Mouse (Mus musculus): ENCODE measurements around the gene Gm44805. TPM values are rescaled to one million over a fixed set of nuclear protein-coding genes. Genes with fewer than 3 reads are reported as not detected.
"Not testable (repeated sequence)": the region's sequence is repeated elsewhere in the genome, so short reads cannot be mapped to it uniquely, and the experiment has no call there.

Gene Gm44805
- polyA plus RNA-seq, 1 experiment from 2014 or later: not detected

GRCm38 (mm10) chr7:19690845-19691244 lies 9.6 kb upstream of the Gm44805 start:
- 84% methylated on average over 4 of the region's 4 CpGs for WGBS
- no peak overlapping the region for H3K4me2 ChIP-seq
- H3K9ac ChIP-seq: no peak overlapping the region
- peaks cover under 1% of the 10 kb centered on the region for H3K36me3 ChIP-seq
- no peaks in the 10 kb centered on the region for H3K27me3 ChIP-seq (replicated peaks)
- no peaks in the 10 kb centered on the region for H3K9me3 ChIP-seq (replicated peaks)
- H3K4me1 ChIP-seq (replicated peaks): peaks cover 35% of the 10 kb centered on the region
- no peak overlapping the region for H3K4me3 ChIP-seq
- H3K27ac ChIP-seq (ENCODE audit: poor library complexity, severe bottlenecking): no peak overlapping the region
- ATAC-seq (ENCODE audit: insufficient number of reproducible peaks, low FRiP score): no peak

DNA sequence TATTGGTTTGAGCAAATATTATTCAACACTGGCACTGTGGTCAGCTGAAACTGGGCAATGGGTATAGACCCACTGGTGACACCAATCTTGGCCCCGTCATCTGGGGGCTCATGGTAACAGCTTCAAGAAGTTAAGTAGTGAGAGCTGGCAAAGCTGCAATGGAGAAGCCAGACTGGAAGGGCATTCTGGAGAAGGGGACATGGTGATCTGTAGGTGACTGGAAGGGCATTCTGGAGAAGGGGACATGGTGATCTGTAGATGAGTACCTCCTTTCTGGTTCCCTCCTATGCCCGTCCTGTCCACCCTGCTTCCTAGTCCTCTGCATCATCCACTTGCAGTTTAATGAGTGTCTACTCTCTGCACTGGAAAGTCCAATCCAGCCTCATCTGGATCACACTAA lies 7.4 kb upstream of the Gm44805 start:
- 89% methylated on average over 2 of the region's 2 CpGs for WGBS
- no peaks in the 10 kb centered on the region for H3K9me3 ChIP-seq (replicated peaks)
- no peaks in the 10 kb centered on the region for H3K36me3 ChIP-seq
- H3K9ac ChIP-seq: no peak overlapping the region
- H3K4me2 ChIP-seq: no peak overlapping the region
- peaks cover 15% of the 10 kb centered on the region for H3K4me1 ChIP-seq (replicated peaks)
- H3K27me3 ChIP-seq (replicated peaks): no peaks in the 10 kb centered on the region
- no peak for ATAC-seq (ENCODE audit: insufficient number of reproducible peaks, low FRiP score)
- H3K4me3 ChIP-seq: no peak overlapping the region
- H3K27ac ChIP-seq (ENCODE audit: poor library complexity, severe bottlenecking): no peak overlapping the region

GRCm38 (mm10) chr7:19688101-19688500 lies 6.9 kb upstream of the Gm44805 start:
- WGBS: 93% methylated on average over 10 of the region's 10 CpGs

DNA sequence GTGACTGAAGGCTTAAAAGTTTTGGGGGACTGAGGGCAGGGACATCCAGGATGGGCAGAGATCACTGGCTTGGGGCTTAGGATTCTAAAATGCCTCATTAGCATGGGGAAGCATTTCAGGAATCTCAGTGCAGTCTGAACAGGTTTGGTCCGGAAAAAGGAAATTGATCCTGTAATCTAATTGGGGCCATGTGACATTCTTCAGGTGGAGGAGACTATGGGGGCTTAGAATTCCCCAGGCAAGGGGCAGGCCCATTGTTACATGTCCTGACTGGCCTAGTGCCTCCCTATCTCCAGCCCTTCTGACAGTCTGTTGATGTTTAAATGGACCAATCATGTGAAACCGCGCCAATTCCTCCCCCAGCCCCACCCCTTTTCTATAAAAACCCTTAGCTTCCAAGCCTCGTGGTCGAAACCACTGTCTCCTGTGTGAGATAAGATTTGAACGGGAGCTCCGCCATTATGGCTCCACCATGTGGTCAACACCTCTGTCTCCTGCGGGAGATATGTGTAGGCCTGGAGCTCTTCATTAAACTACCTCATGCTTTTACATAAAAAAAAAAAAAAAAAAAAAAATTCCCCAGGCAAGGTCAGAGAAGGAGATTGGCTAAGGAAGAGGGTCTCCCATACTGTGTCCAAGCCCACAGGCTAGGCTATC lies 5.8 kb upstream of the Gm44805 start:
- H3K4me2 ChIP-seq; ATAC-seq (ENCODE audit: insufficient number of reproducible peaks, low FRiP score); H3K27ac ChIP-seq (ENCODE audit: poor library complexity, severe bottlenecking); H3K4me1 ChIP-seq (replicated peaks); H3K36me3 ChIP-seq; H3K9ac ChIP-seq; H3K9me3 ChIP-seq (replicated peaks); H3K4me3 ChIP-seq; H3K27me3 ChIP-seq (replicated peaks): not testable (repeated sequence)
- 44% methylated on average over 8 of the region's 8 CpGs for WGBS

More at GRCm38 (mm10) chr7:19688101-19688500, 6.9 kb upstream of the Gm44805 start:
- no peak overlapping the region for H3K4me2 ChIP-seq
- H3K27ac ChIP-seq (ENCODE audit: poor library complexity, severe bottlenecking): no peak overlapping the region
- H3K9ac ChIP-seq: no peak overlapping the region
- no peak for ATAC-seq (ENCODE audit: insufficient number of reproducible peaks, low FRiP score)
- no peaks in the 10 kb centered on the region for H3K9me3 ChIP-seq (replicated peaks)
- H3K4me1 ChIP-seq (replicated peaks): peaks cover 13% of the 10 kb centered on the region
- no peak overlapping the region for H3K4me3 ChIP-seq
- no peaks in the 10 kb centered on the region for H3K36me3 ChIP-seq
- H3K27me3 ChIP-seq (replicated peaks): no peaks in the 10 kb centered on the region

GRCm38 (mm10) chr7:19686521-19686920 lies 5.3 kb upstream of the Gm44805 start:
- ATAC-seq (ENCODE audit: insufficient number of reproducible peaks, low FRiP score): no peak
- H3K9ac ChIP-seq: no peak overlapping the region
- H3K36me3 ChIP-seq: no peaks in the 10 kb centered on the region
- 87% methylated on average over 6 of the region's 6 CpGs for WGBS
- H3K9me3 ChIP-seq (replicated peaks): no peaks in the 10 kb centered on the region
- H3K27me3 ChIP-seq (replicated peaks): no peaks in the 10 kb centered on the region
- H3K4me2 ChIP-seq: no peak overlapping the region
- H3K4me3 ChIP-seq: no peak overlapping the region
- H3K27ac ChIP-seq (ENCODE audit: poor library complexity, severe bottlenecking): no peak overlapping the region
- peaks cover 7% of the 10 kb centered on the region; the same call in 1 of the 2 replicates for H3K4me1 ChIP-seq (replicated peaks)

- Histone ChIP-seq H3K27ac (ENCODE audit: poor library complexity, severe bottlenecking) (no peak overlapping the region), H3K9me3 (replicated peaks) (no peaks in the 10 kb centered on the region), H3K36me3 (no peaks in the 10 kb centered on the region), H3K27me3 (replicated peaks) (no peaks in the 10 kb centered on the region), H3K4me3 (no peak overlapping the region), H3K9ac (no peak overlapping the region), H3K4me2 (no peak overlapping the region), H3K4me1 (replicated peaks) (peaks cover 12% of the 10 kb centered on the region)
- no peak for ATAC-seq (ENCODE audit: insufficient number of reproducible peaks, low FRiP score)
- 49% methylated on average over 4 of the region's 4 CpGs for WGBS
Measured at GRCm38 (mm10) chr7:19685374-19685773, 4.2 kb upstream of the Gm44805 start.

DNA sequence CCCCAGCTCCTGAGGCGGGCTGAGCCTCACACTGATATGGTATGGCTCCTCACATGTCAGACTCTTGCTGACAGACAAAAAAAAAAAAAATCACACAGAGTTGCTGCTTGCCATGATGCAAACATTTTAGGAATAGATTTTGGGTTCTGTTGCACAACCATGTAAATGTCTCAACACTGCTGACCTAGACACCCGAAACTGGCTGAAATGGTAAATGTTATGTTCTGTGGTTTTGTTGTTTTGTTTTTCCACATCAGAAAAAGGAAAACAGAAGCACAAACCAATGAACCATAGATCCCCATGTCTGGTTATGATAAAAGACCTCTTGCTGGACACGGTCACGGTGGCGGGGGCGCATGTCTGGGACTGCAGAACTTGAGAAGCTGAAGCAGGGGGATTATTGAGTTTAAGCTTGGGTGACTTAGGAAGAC lies 2.6 kb upstream of the Gm44805 start:
- Histone ChIP-seq H3K4me1 (replicated peaks) (peaks cover 12% of the 10 kb centered on the region), H3K9me3 (replicated peaks) (no peaks in the 10 kb centered on the region), H3K27me3 (replicated peaks) (no peaks in the 10 kb centered on the region), H3K36me3 (no peaks in the 10 kb centered on the region), H3K27ac (ENCODE audit: poor library complexity, severe bottlenecking) (no peak overlapping the region), H3K4me2 (no peak overlapping the region), H3K4me3 (no peak overlapping the region), H3K9ac (no peak overlapping the region)
- ATAC-seq (ENCODE audit: insufficient number of reproducible peaks, low FRiP score): no peak
- WGBS: 76% methylated on average over 6 of the region's 6 CpGs

DNA sequence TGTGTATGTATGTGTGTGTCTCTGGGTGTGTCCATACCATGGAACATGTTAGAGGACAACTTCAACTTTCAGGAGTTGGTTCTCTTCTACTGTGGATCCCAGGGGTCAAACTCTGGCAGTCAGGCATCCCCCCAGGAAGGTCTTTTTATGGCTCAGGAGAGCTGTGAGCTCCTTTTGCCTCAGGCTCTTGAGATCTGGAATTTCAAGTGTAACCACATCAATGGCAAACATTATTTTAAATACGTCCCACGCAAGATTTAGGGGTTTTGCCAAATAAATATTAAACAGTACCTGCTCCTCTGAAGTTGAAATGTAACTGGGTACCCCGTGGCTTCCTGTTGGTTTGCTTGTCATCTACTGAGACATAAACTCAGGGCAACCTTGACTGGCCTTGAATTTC lies 1.8 kb upstream of the Gm44805 start:
- H3K4me1 ChIP-seq (replicated peaks): peaks cover 12% of the 10 kb centered on the region
- H3K27me3 ChIP-seq (replicated peaks): no peaks in the 10 kb centered on the region
- H3K4me3 ChIP-seq: no peak overlapping the region
- no peak overlapping the region for H3K4me2 ChIP-seq
- WGBS: 73% methylated on average over 3 of the region's 3 CpGs
- no peak overlapping the region for H3K27ac ChIP-seq (ENCODE audit: poor library complexity, severe bottlenecking)
- no peaks in the 10 kb centered on the region for H3K36me3 ChIP-seq
- no peak overlapping the region for H3K9ac ChIP-seq
- H3K9me3 ChIP-seq (replicated peaks): no peaks in the 10 kb centered on the region
- ATAC-seq (ENCODE audit: insufficient number of reproducible peaks, low FRiP score): no peak

DNA sequence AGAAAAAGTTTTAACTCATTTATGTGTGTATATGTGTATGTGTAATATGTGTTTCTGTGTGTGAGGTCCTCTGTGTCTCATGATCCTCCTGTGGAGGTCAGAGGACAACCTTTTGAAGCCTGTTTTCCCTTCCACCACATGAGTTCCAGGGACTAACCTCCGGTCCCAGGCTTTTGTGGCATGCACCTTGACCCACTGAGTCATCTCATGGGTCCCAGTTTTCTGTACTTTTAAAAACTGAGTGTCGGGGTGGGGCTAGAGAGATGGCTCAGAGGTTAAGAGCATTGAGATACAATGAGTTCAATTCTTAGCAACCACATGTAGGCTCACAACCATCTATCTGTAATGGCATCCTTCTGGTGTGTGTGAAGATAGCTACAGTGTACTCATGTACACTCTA lies 521 bp downstream of the Gm44805 start:
- Histone ChIP-seq H3K9ac (no peak overlapping the region), H3K4me3 (no peak overlapping the region), H3K4me2 (no peak overlapping the region), H3K27ac (ENCODE audit: poor library complexity, severe bottlenecking) (no peak overlapping the region), H3K4me1 (replicated peaks) (peaks cover 12% of the 10 kb centered on the region), H3K27me3 (replicated peaks) (no peaks in the 10 kb centered on the region), H3K9me3 (replicated peaks) (no peaks in the 10 kb centered on the region), H3K36me3 (no peaks in the 10 kb centered on the region)
- WGBS: 78% methylated on average over 2 of the region's 2 CpGs
- ATAC-seq (ENCODE audit: insufficient number of reproducible peaks, low FRiP score): no peak

GRCm38 (mm10) chr7:19678901-19679300 lies 2.3 kb downstream of the Gm44805 start:
- no peaks in the 10 kb centered on the region for H3K36me3 ChIP-seq
- no peak overlapping the region for H3K27ac ChIP-seq (ENCODE audit: poor library complexity, severe bottlenecking)
- no peak overlapping the region for H3K4me2 ChIP-seq
- no peak for ATAC-seq (ENCODE audit: insufficient number of reproducible peaks, low FRiP score)
- no peaks in the 10 kb centered on the region for H3K27me3 ChIP-seq (replicated peaks)
- H3K9me3 ChIP-seq (replicated peaks): no peaks in the 10 kb centered on the region
- 85% methylated on average over 3 of the region's 3 CpGs for WGBS
- no peak overlapping the region for H3K9ac ChIP-seq
- H3K4me1 ChIP-seq (replicated peaks): peaks cover 12% of the 10 kb centered on the region
- no peak overlapping the region for H3K4me3 ChIP-seq

DNA sequence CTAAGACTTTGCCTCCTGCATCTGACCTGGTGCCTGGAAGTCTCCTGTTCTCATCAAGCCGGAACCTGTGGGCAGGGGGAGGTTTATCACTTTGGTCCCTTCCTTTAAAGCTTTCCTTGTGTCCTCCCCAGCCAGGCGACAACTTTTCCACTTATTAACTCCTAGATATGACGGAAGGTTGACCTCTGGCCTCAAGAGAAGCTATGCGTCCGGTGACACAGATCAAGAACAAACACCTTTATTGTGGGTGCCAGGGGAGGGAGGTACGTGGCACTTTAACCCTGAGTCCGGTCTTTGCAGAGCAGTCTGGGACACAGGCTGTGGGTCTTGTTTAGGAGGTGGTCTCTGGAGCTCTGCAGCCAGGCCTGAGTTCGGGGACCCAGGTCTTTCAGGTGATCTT lies 3.4 kb downstream of the Gm44805 start, which contains the start of gene Apoc2:
Gene Apoc2, minus strand, starts transcription at position 70 of the 400 bp plus-strand sequence.
- WGBS: 50% methylated on average over 8 of the region's 8 CpGs
- Histone ChIP-seq H3K9me3 (replicated peaks) (no peaks in the 10 kb centered on the region), H3K27ac (ENCODE audit: poor library complexity, severe bottlenecking) (no peak within 1 kb of the TSS), H3K4me2 (no peak within 1 kb of the TSS), H3K27me3 (replicated peaks) (no peaks in the 10 kb centered on the region), H3K4me1 (replicated peaks) (peaks cover 7% of the 10 kb centered on the region), H3K36me3 (no peaks in the 10 kb centered on the region), H3K4me3 (no peak within 1 kb of the TSS), H3K9ac (no peak within 1 kb of the TSS; the same call in 1 of the 2 replicates)
- no peak for ATAC-seq (ENCODE audit: insufficient number of reproducible peaks, low FRiP score)

DNA sequence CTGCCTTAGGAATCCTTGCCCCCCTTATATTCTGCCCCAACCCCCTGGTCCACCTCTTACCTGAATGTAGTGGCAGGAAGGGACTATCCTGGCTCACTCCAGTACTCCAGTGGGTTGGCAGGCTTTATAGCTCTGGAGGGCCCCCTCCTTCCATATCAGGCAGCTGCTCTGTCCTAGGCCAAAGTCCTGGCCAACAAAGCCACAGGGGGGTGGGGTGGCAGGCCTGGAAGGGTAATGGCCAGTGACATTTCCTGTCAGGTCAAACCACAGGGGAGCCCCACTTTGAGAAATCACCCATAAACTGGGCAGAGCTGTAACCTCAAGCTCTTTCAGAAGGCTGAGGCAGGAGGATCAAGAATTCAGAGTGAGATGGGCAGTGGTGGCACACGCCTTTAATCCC lies 4.6 kb downstream of the Gm44805 start:
- no peaks in the 10 kb centered on the region for H3K9me3 ChIP-seq (replicated peaks)
- no peak overlapping the region for H3K4me2 ChIP-seq
- no peak for ATAC-seq (ENCODE audit: insufficient number of reproducible peaks, low FRiP score)
- H3K4me3 ChIP-seq: no peak overlapping the region
- no peak overlapping the region for H3K27ac ChIP-seq (ENCODE audit: poor library complexity, severe bottlenecking)
- H3K9ac ChIP-seq: no peak overlapping the region
- H3K4me1 ChIP-seq (replicated peaks): peaks cover 6% of the 10 kb centered on the region
- WGBS: 59% methylated on average over 1 of the region's 1 CpGs
- H3K27me3 ChIP-seq (replicated peaks): no peaks in the 10 kb centered on the region
- no peaks in the 10 kb centered on the region for H3K36me3 ChIP-seq

Data from heart, embryonic 12.5 days (tissue).